Mouse (Mus musculus) intestine, embryonic 15.5 days (tissue): ENCODE results near the gene Hydin. TPM values are rescaled to one million over a fixed set of nuclear protein-coding genes. Genes with fewer than 3 reads are reported as not detected.

Source experiments
- ATAC-seq: fragments of 200-750 bp; cut with Nextera tagmentation; 2 replicates; pipeline ENCODE4 v1.8.0; 2017; ENCODE audit warnings: moderate TSS enrichment, moderate library complexity
- H3K27ac ChIP-seq: fragments of 300-500 bp; sonication (generic); 2 replicates; pipeline ENCODE4 v1.5.1; 2015; ENCODE audit warnings: mild to moderate bottlenecking, inconsistent platforms
- H3K27me3 ChIP-seq: fragments of 300-500 bp; sonication (generic); replicated peaks from 2 replicates; pipeline ENCODE4 v1.6.1; 2015; ENCODE audit warnings: inconsistent platforms
- H3K36me3 ChIP-seq: fragments of 300-500 bp; sonication (generic); 2 replicates; pipeline ENCODE4 v1.6.1; 2015; ENCODE audit warnings: inconsistent platforms
- H3K4me1 ChIP-seq: fragments of 300-500 bp; sonication (generic); replicated peaks from 2 replicates; pipeline ENCODE4 v1.6.1; 2015; ENCODE audit warnings: inconsistent platforms
- H3K4me2 ChIP-seq: fragments of 300-500 bp; sonication (generic); replicated peaks from 2 replicates; pipeline ENCODE4 v1.6.1; 2015; ENCODE audit warnings: mild to moderate bottlenecking, inconsistent platforms
- H3K4me3 ChIP-seq: fragments of 300-500 bp; sonication (generic); replicated peaks from 2 replicates; pipeline ENCODE4 v1.5.1; 2015; ENCODE audit warnings: inconsistent platforms
- H3K9ac ChIP-seq: fragments of 300-500 bp; sonication (generic); 2 replicates; pipeline ENCODE4 v1.6.1; 2015; ENCODE audit warnings: inconsistent platforms
- H3K9me3 ChIP-seq: fragments of 300-500 bp; sonication (generic); 2 replicates; pipeline ENCODE4 v1.6.1; 2016; ENCODE audit warnings: inconsistent platforms
- WGBS: fragments of 180-500 bp; shearing (Covaris S2); methylation state at CpG from one replicate; pipeline ENCODE4 v1.1.7; 2015; 5-methylcytosine and 5-hydroxymethylcytosine counted together
- polyA plus RNA-seq: library from polyadenylated mRNA; unstranded; fragments of >200 nt; fragmentation: Nextera tagmentation; extraction: Ambion mirVana; gene quantifications from 2 replicates; pipeline ENCODE4 v1.2.1, GENCODE M21; 2015

Gene Hydin
- polyA plus RNA-seq, 1 experiment from 2014 or later = 0.03 TPM

GRCm38 (mm10) chr8:110415121-110415520 is 148.3 kb downstream of the Hydin start:
- Histone ChIP-seq H3K9ac (no peak overlapping the region), H3K27me3 (no peaks in the 10 kb centered on the region), H3K27ac (no peak overlapping the region), H3K9me3 (no peaks in the 10 kb centered on the region), H3K4me2 (no peak overlapping the region), H3K4me3 (no peak overlapping the region), H3K36me3 (no peaks in the 10 kb centered on the region), H3K4me1 (no peaks in the 10 kb centered on the region)
- no peak for ATAC-seq
- WGBS = 82% methylated on average over 4 of the region's 4 CpGs

DNA sequence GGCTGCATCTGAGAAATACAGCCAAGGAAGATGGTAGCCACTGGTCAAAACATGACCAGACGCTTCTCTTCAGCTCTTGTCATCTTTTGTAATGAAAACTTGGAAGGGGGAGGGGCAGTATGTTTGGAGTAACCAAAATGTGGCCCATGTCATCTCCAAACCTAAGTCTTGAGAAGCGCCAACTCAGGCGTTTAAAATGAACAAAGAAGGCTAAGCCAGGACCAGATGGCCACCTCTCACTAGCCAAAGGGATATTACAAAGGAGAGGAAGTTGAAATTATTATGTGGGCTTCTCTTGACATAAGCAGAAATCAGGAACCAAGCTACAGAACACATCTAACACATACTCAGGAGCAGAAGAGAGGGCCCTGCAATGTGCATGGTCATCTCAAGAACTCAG is 150.2 kb downstream of the Hydin start:
- no peak for ATAC-seq
- H3K9me3 ChIP-seq = no peaks in the 10 kb centered on the region
- no peak overlapping the region for H3K4me3 ChIP-seq
- H3K4me1 ChIP-seq = no peaks in the 10 kb centered on the region
- H3K9ac ChIP-seq = no peak overlapping the region
- no peaks in the 10 kb centered on the region for H3K36me3 ChIP-seq
- no peak overlapping the region for H3K27ac ChIP-seq
- no peak overlapping the region for H3K4me2 ChIP-seq
- WGBS = 87% methylated on average over 3 of the region's 3 CpGs
- H3K27me3 ChIP-seq = no peaks in the 10 kb centered on the region

- no peaks in the 10 kb centered on the region for H3K27me3 ChIP-seq
- H3K27ac ChIP-seq = no peak overlapping the region
- H3K36me3 ChIP-seq = no peaks in the 10 kb centered on the region
- no peak overlapping the region for H3K9ac ChIP-seq
- H3K4me3 ChIP-seq = no peak overlapping the region
- no peaks in the 10 kb centered on the region for H3K4me1 ChIP-seq
- H3K9me3 ChIP-seq = no peaks in the 10 kb centered on the region
- H3K4me2 ChIP-seq = no peak overlapping the region
- ATAC-seq = no peak
- WGBS = 93% methylated on average over 7 of the region's 7 CpGs
Measured at GRCm38 (mm10) chr8:110417801-110418200, 151.0 kb downstream of the Hydin start.

- H3K9me3 ChIP-seq = no peaks in the 10 kb centered on the region
- no peak overlapping the region for H3K27ac ChIP-seq
- H3K9ac ChIP-seq = no peak overlapping the region
- H3K4me2 ChIP-seq = no peak overlapping the region
- 68% methylated on average over 5 of the region's 5 CpGs for WGBS
- H3K27me3 ChIP-seq = no peaks in the 10 kb centered on the region
- H3K4me3 ChIP-seq = no peak overlapping the region
- ATAC-seq = no peak
- H3K36me3 ChIP-seq = no peaks in the 10 kb centered on the region
- no peaks in the 10 kb centered on the region for H3K4me1 ChIP-seq
Measured at GRCm38 (mm10) chr8:110419711-110420110, 152.9 kb downstream of the Hydin start.

DNA sequence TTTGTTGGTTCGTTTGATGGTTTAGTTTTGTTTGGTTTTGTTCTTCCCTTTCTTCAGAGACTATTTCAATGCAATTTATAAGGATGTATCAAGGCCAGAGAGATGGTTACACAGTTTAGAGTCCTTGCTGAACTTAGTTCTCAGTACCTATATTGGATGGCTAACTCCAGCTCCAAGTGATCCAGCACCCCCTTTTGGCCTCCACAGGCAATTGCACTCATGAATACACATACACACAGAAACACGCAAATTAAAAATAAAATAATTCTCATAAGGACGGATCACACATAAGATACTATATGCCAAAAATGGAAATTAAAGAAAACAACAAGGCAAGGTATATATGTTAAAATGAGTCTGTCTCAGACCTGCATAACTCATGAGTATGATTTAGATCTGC is 153.4 kb downstream of the Hydin start:
- Histone ChIP-seq H3K4me1 (no peaks in the 10 kb centered on the region), H3K27me3 (no peaks in the 10 kb centered on the region), H3K9ac (no peak overlapping the region), H3K27ac (no peak overlapping the region), H3K36me3 (no peaks in the 10 kb centered on the region), H3K4me3 (no peak overlapping the region), H3K9me3 (no peaks in the 10 kb centered on the region), H3K4me2 (no peak overlapping the region)
- 87% methylated on average over 3 of the region's 3 CpGs for WGBS
- ATAC-seq = no peak

DNA sequence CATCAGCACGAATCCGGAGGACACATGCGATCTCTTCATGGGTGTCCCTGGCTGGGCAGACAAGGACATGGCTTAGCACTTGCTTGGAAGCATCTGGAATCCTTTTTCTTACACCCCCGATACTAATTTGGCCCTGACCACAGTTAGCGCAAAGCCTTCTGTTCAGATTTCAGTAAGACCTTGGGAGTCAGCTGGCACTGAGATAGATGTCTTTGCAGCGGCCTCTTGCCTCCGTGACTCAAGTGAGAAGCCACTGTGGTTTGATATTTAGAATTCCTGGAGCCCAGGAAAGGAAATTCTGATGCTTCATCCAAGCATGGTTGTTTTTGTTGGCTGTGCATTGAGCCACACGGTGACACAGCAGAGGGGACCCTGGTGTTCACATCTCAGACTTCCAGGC is 157.4 kb downstream of the Hydin start:
- Histone ChIP-seq H3K9ac (no peak overlapping the region), H3K4me3 (no peak overlapping the region), H3K4me1 (no peaks in the 10 kb centered on the region), H3K27ac (no peak overlapping the region), H3K27me3 (no peaks in the 10 kb centered on the region), H3K36me3 (no peaks in the 10 kb centered on the region), H3K4me2 (no peak overlapping the region), H3K9me3 (no peaks in the 10 kb centered on the region)
- WGBS = 86% methylated on average over 8 of the region's 8 CpGs
- ATAC-seq = no peak

DNA sequence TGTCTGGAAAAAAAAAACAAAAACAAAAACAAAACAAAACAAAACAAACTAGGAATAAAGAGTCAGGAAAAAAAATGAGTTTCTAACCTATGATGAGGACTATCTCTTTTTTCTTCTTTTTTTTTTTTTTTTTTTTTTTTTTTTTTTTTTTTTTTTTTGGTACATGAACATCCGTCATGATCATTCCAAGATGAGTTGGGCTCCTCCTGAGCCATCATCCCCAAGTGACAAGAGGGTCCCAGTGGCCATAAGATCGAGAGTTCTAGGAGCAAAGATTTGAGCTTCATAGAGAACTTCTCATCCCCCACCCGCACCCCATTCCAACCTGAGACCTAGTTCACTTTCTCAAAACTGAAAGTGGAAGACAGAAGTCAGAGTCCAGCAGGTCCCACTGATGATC is 164.6 kb downstream of the Hydin start:
- Histone ChIP-seq H3K36me3 (no peaks in the 10 kb centered on the region), H3K27ac (no peak overlapping the region), H3K27me3 (no peaks in the 10 kb centered on the region), H3K9ac (no peak overlapping the region), H3K4me1 (no peaks in the 10 kb centered on the region), H3K4me2 (no peak overlapping the region), H3K4me3 (no peak overlapping the region), H3K9me3 (no peaks in the 10 kb centered on the region)
- ATAC-seq = no peak
- 90% methylated on average over 3 of the region's 3 CpGs for WGBS

DNA sequence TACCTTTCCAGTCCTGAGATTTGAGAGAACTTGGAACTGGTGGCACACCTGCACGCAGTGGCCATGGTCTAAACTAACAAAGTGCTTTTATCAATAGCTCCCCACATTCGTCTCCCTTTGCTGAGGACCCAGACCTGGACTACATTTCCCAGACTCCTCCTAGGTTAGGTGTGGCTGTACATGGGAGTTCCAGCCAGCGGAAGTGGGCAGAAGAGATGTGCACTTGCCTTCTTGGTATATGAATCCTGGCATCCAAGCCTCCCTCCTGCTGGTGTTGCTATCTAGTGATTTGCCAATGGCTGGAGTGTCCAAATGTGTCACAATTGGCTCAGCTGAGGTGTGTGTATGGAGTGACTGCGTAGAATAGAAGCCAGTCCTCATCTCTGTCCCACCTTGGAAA is 173.8 kb downstream of the Hydin start:
- no peak overlapping the region for H3K9ac ChIP-seq
- H3K4me3 ChIP-seq = no peak overlapping the region
- H3K36me3 ChIP-seq = no peaks in the 10 kb centered on the region
- H3K4me1 ChIP-seq = no peaks in the 10 kb centered on the region
- H3K27me3 ChIP-seq = no peaks in the 10 kb centered on the region
- WGBS = 71% methylated on average over 4 of the region's 4 CpGs
- H3K27ac ChIP-seq = no peak overlapping the region
- no peak overlapping the region for H3K4me2 ChIP-seq
- H3K9me3 ChIP-seq = no peaks in the 10 kb centered on the region
- no peak for ATAC-seq

DNA sequence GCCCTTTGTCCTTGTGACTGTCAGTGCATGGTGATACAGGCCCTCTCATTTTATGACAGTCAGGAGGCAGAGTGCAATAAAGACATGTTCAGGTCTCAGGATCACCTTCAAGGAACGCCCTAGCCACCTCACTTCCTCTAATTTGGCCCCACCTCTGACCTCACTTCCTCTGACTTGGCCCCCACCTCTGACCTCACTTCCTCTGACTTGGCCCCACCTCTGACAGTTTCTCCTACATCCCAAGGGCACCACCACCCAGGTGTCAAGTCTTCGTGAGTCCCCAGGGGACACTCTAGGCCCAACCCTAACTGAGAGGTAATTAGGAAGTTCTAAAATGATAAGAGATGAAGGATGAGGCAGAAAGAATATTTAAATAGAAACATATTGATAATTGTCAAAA is 177.5 kb downstream of the Hydin start:
- no peaks in the 10 kb centered on the region for H3K4me1 ChIP-seq
- no peaks in the 10 kb centered on the region for H3K27me3 ChIP-seq
- no peak overlapping the region for H3K27ac ChIP-seq
- no peaks in the 10 kb centered on the region for H3K9me3 ChIP-seq
- 77% methylated on average over 2 of the region's 2 CpGs for WGBS
- no peak for ATAC-seq
- no peaks in the 10 kb centered on the region for H3K36me3 ChIP-seq
- H3K9ac ChIP-seq = no peak overlapping the region
- no peak overlapping the region for H3K4me2 ChIP-seq
- H3K4me3 ChIP-seq = no peak overlapping the region

GRCm38 (mm10) chr8:110450463-110450862 is 183.7 kb downstream of the Hydin start:
- Histone ChIP-seq H3K9me3 (no peaks in the 10 kb centered on the region), H3K9ac (no peak overlapping the region), H3K27me3 (no peaks in the 10 kb centered on the region), H3K4me3 (no peak overlapping the region), H3K4me2 (no peak overlapping the region), H3K27ac (no peak overlapping the region), H3K36me3 (no peaks in the 10 kb centered on the region), H3K4me1 (no peaks in the 10 kb centered on the region)
- 89% methylated on average over 6 of the region's 6 CpGs for WGBS
- no peak for ATAC-seq

- no peak for ATAC-seq
- Histone ChIP-seq H3K9ac (no peak overlapping the region), H3K4me3 (no peak overlapping the region), H3K4me1 (no peaks in the 10 kb centered on the region), H3K27me3 (no peaks in the 10 kb centered on the region), H3K36me3 (no peaks in the 10 kb centered on the region), H3K27ac (no peak overlapping the region), H3K4me2 (no peak overlapping the region), H3K9me3 (no peaks in the 10 kb centered on the region)
- 83% methylated on average over 4 of the region's 4 CpGs for WGBS
Measured at GRCm38 (mm10) chr8:110454466-110454865, 187.7 kb downstream of the Hydin start.

DNA sequence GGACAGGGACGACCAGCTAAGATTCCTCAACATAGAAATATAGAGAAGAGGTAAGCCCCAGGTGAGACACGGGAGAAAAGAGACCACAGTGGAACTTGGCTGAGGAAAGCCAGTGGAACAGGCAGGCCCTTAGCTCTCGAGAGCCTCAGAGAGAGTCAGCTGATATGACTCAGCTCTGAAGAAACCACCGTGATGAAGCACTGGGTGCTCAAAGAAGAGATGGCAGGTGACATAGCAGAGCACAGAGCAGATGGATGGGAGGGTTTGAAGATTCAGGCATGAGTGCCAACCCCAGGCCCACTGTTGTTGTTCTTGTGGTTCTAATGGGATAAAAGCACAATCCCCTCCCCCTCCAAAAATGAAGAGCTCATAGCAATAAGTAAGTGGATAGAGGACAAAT is 190.6 kb downstream of the Hydin start:
- H3K27ac ChIP-seq = no peak overlapping the region
- no peaks in the 10 kb centered on the region for H3K4me1 ChIP-seq
- H3K36me3 ChIP-seq = no peaks in the 10 kb centered on the region
- no peak overlapping the region for H3K4me3 ChIP-seq
- ATAC-seq = no peak
- H3K4me2 ChIP-seq = no peak overlapping the region
- H3K9ac ChIP-seq = no peak overlapping the region
- no peaks in the 10 kb centered on the region for H3K9me3 ChIP-seq
- H3K27me3 ChIP-seq = no peaks in the 10 kb centered on the region
- 78% methylated on average over 4 of the region's 4 CpGs for WGBS

DNA sequence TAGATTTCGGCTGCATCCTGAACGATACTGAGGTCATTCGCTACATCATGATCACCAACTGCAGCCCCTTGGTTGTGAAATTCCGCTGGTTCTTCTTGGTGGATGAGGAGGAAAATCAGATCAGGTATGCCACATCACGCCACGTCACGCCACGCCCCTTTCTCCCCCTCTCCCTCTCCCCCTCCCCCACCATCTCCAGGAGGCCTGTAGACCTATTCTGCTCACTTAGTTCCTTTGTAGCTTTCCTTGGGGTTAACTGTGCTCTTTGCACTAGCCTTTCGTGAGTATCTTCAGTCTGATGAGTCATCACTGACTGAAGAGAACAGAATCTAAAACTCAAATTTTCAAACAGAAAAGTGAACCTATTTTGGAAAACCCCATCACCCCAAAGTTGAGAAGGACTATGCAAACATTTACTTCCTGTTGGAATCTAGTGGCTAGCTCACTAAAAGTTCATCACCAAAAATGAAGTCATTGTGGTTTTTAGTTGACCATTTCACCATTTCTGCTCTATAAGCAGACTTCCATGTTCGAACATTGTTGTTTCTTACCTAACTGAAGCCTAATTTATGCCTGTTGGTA is 195.9 kb downstream of the Hydin start:
- Histone ChIP-seq H3K4me3 (no peak overlapping the region), H3K9me3 (no peaks in the 10 kb centered on the region), H3K27me3 (no peaks in the 10 kb centered on the region), H3K27ac (no peak overlapping the region), H3K4me2 (no peak overlapping the region), H3K9ac (no peak overlapping the region), H3K4me1 (no peaks in the 10 kb centered on the region), H3K36me3 (no peaks in the 10 kb centered on the region)
- no peak for ATAC-seq
- WGBS = 87% methylated on average over 10 of the region's 10 CpGs
